Mouse (Mus musculus) forebrain, embryonic 16.5 days (tissue): ENCODE data around the gene Armc3. TPM values are rescaled to one million over a fixed set of nuclear protein-coding genes. Genes with fewer than 3 reads are reported as not detected.

ENCODE experiments used
- ATAC-seq: fragments of 200-750 bp; cut with Nextera tagmentation; 2 replicates; pipeline ENCODE4 v1.8.0; 2017; ENCODE audit warnings: mild to moderate bottlenecking, moderate library complexity
- H3K27ac ChIP-seq: fragments of 300-500 bp; sonication (generic); 2 replicates; pipeline ENCODE4 v1.5.1; 2014; ENCODE audit warnings: low read length, control low read depth
- H3K27me3 ChIP-seq: fragments of 300-500 bp; sonication (generic); replicated peaks from 2 replicates; pipeline ENCODE4 v1.6.1; 2014; ENCODE audit warnings: low read length; ENCODE audit not compliant: control insufficient read depth, insufficient read depth
- H3K36me3 ChIP-seq: fragments of 300-500 bp; sonication (generic); 2 replicates; pipeline ENCODE4 v1.6.1; 2014; ENCODE audit not compliant: control insufficient read depth, insufficient read depth
- H3K4me1 ChIP-seq: fragments of 300-500 bp; sonication (generic); replicated peaks from 2 replicates; pipeline ENCODE4 v1.6.1; 2014; ENCODE audit warnings: low read length; ENCODE audit not compliant: control insufficient read depth, insufficient read depth
- H3K4me2 ChIP-seq: fragments of 300-500 bp; sonication (generic); 2 replicates; pipeline ENCODE4 v1.6.1; 2014; ENCODE audit warnings: mild to moderate bottlenecking, low read length, control low read depth
- H3K4me3 ChIP-seq: fragments of 300-500 bp; sonication (generic); replicated peaks from 2 replicates; pipeline ENCODE4 v1.5.1; 2014; ENCODE audit warnings: mild to moderate bottlenecking, low read length, control low read depth
- H3K9ac ChIP-seq: fragments of 300-500 bp; sonication (generic); replicated peaks from 2 replicates; pipeline ENCODE4 v1.6.1; 2014; ENCODE audit warnings: low read depth, low read length, control low read depth
- H3K9me3 ChIP-seq: fragments of 300-500 bp; sonication (generic); 2 replicates; pipeline ENCODE4 v1.6.1; 2016; ENCODE audit warnings: low read length; ENCODE audit not compliant: control insufficient read depth
- WGBS: fragments of 180-500 bp; shearing (Covaris S2); extraction: QIAGEN DNeasy Blood & Tissue Kit; methylation state at CpG from one replicate; pipeline ENCODE4 v1.1.7; 2014; 5-methylcytosine and 5-hydroxymethylcytosine counted together
- polyA plus RNA-seq: library from polyadenylated mRNA; unstranded; fragments of >200 nt; fragmentation: Nextera tagmentation; extraction: Ambion mirVana; gene quantifications from 2 replicates; pipeline ENCODE4 v1.2.1, GENCODE M21; 2015

Gene Armc3
- polyA plus RNA-seq, 1 experiment from 2014 or later, result 0.91 TPM

GRCm38 (mm10) chr2:19201682-19202081 is 2.6 kb downstream of the Armc3 start:
- Histone ChIP-seq H3K9me3 (no peaks in the 10 kb centered on the region), H3K36me3 (no peaks in the 10 kb centered on the region), H3K27me3 (no peaks in the 10 kb centered on the region), H3K4me3 (no peak overlapping the region), H3K4me2 (no peak overlapping the region), H3K27ac (no peak overlapping the region), H3K4me1 (peaks cover 8% of the 10 kb centered on the region), H3K9ac (no peak overlapping the region)
- no peak for ATAC-seq
- 74% methylated on average over 2 of the region's 2 CpGs for WGBS

- WGBS, result 81% methylated on average over 5 of the region's 5 CpGs
- no peaks in the 10 kb centered on the region for H3K4me1 ChIP-seq
- H3K4me3 ChIP-seq, result no peak overlapping the region
- no peak overlapping the region for H3K9ac ChIP-seq
- H3K36me3 ChIP-seq, result no peaks in the 10 kb centered on the region
- no peak overlapping the region for H3K4me2 ChIP-seq
- H3K27ac ChIP-seq, result no peak overlapping the region
- no peaks in the 10 kb centered on the region for H3K9me3 ChIP-seq
- no peaks in the 10 kb centered on the region for H3K27me3 ChIP-seq
- ATAC-seq, result no peak
These were observed 35.2 kb downstream of the Armc3 start for GRCm38 (mm10) chr2:19234305-19234704.

DNA sequence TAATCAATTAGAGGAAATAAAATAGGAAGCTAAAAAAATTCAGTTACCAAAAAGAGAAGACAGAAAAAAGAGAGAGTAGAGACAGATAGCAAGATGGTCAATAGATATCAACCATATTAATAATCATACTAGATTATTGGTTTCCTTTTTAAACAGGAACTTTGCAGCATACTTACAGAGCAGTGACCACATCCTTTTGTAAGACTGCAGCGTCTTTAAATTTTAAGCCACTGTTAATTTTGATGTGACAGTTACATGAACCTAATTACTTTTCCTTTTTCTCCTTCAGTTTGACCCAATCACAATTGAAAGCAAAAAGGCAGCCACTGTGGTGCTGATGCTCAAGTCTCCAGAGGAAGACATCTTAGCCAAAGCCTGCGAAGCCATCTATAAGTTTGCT is 36.1 kb downstream of the Armc3 start:
- H3K9me3 ChIP-seq, result no peaks in the 10 kb centered on the region
- no peak overlapping the region for H3K4me3 ChIP-seq
- no peak for ATAC-seq
- no peak overlapping the region for H3K4me2 ChIP-seq
- H3K9ac ChIP-seq, result no peak overlapping the region
- no peaks in the 10 kb centered on the region for H3K4me1 ChIP-seq
- H3K27me3 ChIP-seq, result no peaks in the 10 kb centered on the region
- no peaks in the 10 kb centered on the region for H3K36me3 ChIP-seq
- 83% methylated on average over 2 of the region's 2 CpGs for WGBS
- H3K27ac ChIP-seq, result no peak overlapping the region

- ATAC-seq, result no peak
- Histone ChIP-seq H3K27me3 (no peaks in the 10 kb centered on the region), H3K4me1 (no peaks in the 10 kb centered on the region), H3K4me3 (no peak overlapping the region), H3K9ac (no peak overlapping the region), H3K9me3 (no peaks in the 10 kb centered on the region), H3K36me3 (no peaks in the 10 kb centered on the region), H3K27ac (no peak overlapping the region), H3K4me2 (no peak overlapping the region)
- WGBS, result 51% methylated on average over 4 of the region's 4 CpGs
These were observed 36.5 kb downstream of the Armc3 start for GRCm38 (mm10) chr2:19235614-19236013.

DNA sequence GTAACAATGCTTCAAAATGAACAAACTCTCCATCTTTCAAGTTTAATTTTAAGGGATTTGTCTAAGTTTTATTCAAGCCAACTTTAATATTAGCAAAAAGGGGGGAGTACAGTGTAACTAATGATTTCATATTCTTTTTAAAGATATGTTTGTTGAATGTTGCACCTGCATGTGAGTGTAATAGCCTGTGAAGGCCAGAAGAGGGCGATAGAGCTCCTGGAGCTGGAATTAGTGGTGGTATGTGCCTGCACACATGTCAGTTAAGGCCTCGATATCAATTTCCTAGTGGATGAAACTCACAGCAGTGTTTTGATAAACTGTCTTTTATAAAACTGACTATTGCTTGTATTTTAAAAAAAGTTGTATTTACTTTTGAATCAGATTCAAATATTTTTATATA is 39.7 kb downstream of the Armc3 start:
- no peak overlapping the region for H3K27ac ChIP-seq
- ATAC-seq, result no peak
- no peak overlapping the region for H3K4me2 ChIP-seq
- WGBS, result 75% methylated on average over 2 of the region's 2 CpGs
- no peaks in the 10 kb centered on the region for H3K9me3 ChIP-seq
- H3K9ac ChIP-seq, result no peak overlapping the region
- no peaks in the 10 kb centered on the region for H3K27me3 ChIP-seq
- H3K36me3 ChIP-seq, result no peaks in the 10 kb centered on the region
- no peak overlapping the region for H3K4me3 ChIP-seq
- H3K4me1 ChIP-seq, result no peaks in the 10 kb centered on the region

DNA sequence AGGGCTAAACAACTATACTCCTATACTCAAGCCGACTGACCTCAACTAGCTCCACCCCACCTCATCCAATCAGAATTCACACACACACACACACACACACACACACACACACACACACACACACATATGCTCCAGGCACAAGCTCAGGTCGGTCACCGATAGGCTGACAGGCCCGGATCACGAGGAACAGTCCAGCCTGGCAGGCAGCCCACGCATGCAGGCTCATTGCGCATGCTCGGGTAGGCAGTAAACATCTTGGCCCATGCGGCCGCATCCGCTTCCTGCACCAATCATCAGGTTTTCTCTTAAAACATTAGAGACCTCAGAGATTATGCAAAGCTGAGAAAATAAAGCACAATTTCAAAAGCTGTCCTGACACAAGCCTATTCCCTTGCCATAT is 50.5 kb downstream of the Armc3 start:
- H3K9me3 ChIP-seq, result 0 out of 2 replicates have a peak, but pooled peaks cover 2% of the 10 kb centered on the region
- H3K27ac ChIP-seq, result no peak overlapping the region
- no peak for ATAC-seq
- no peak overlapping the region for H3K4me3 ChIP-seq
- no peaks in the 10 kb centered on the region for H3K36me3 ChIP-seq
- no peaks in the 10 kb centered on the region for H3K27me3 ChIP-seq
- no peaks in the 10 kb centered on the region for H3K4me1 ChIP-seq
- no peak overlapping the region for H3K9ac ChIP-seq
- H3K4me2 ChIP-seq, result no peak overlapping the region
- WGBS, result 77% methylated on average over 11 of the region's 11 CpGs

GRCm38 (mm10) chr2:19255037-19255436 is 55.9 kb downstream of the Armc3 start:
- no peak for ATAC-seq
- H3K27ac ChIP-seq, result no peak overlapping the region
- 88% methylated on average over 3 of the region's 3 CpGs for WGBS
- H3K4me3 ChIP-seq, result no peak overlapping the region
- H3K27me3 ChIP-seq, result no peaks in the 10 kb centered on the region
- no peak overlapping the region for H3K4me2 ChIP-seq
- H3K9me3 ChIP-seq, result no peaks in the 10 kb centered on the region
- H3K4me1 ChIP-seq, result no peaks in the 10 kb centered on the region
- H3K36me3 ChIP-seq, result no peaks in the 10 kb centered on the region
- H3K9ac ChIP-seq, result no peak overlapping the region

DNA sequence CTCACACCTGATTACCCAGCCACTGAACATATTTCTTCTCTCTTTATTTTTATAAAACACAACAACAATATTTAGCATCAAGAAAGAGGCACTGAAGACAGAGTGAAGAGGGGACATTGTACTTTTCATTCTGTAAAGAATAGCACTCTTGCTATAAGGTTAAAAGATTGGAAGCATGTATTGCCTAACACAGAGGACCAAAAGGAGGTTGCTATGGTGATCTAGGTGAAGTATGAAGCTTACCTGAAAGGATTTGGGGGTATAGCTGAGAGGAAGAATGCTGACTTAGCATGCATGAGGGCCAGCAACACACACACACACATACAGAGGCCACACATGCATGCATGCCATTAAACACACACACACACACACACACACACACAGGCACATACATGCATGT is 58.2 kb downstream of the Armc3 start:
- no peaks in the 10 kb centered on the region for H3K9me3 ChIP-seq
- no peaks in the 10 kb centered on the region for H3K27me3 ChIP-seq
- H3K4me2 ChIP-seq, result no peak overlapping the region
- no peak overlapping the region for H3K4me3 ChIP-seq
- H3K9ac ChIP-seq, result no peak overlapping the region
- no peaks in the 10 kb centered on the region for H3K4me1 ChIP-seq
- H3K36me3 ChIP-seq, result no peaks in the 10 kb centered on the region
- H3K27ac ChIP-seq, result no peak overlapping the region
- no peak for ATAC-seq

DNA sequence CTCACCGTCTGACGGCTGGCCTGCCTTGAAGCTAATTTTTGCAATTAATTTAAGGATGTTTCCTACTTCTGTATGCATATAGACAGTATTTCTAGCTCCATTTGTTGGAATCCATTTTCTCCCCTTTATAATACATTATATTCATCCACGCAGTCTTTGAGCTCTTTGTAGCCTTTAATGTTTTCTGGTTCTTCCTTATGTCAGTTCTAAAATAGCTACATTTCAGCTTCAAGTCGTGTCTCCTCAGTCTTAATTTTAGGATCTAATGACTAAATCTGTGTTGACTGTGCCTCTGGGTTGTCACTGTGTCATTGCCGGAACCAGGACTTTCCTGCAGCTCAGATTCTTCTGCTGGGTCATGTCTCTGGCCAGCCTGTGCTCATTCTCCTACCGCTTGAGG is 61.3 kb downstream of the Armc3 start:
- H3K4me3 ChIP-seq, result no peak overlapping the region
- no peaks in the 10 kb centered on the region for H3K9me3 ChIP-seq
- no peak overlapping the region for H3K4me2 ChIP-seq
- no peaks in the 10 kb centered on the region for H3K4me1 ChIP-seq
- no peaks in the 10 kb centered on the region for H3K36me3 ChIP-seq
- 67% methylated on average over 6 of the region's 6 CpGs for WGBS
- no peak overlapping the region for H3K9ac ChIP-seq
- H3K27me3 ChIP-seq, result no peaks in the 10 kb centered on the region
- ATAC-seq, result no peak
- no peak overlapping the region for H3K27ac ChIP-seq

DNA sequence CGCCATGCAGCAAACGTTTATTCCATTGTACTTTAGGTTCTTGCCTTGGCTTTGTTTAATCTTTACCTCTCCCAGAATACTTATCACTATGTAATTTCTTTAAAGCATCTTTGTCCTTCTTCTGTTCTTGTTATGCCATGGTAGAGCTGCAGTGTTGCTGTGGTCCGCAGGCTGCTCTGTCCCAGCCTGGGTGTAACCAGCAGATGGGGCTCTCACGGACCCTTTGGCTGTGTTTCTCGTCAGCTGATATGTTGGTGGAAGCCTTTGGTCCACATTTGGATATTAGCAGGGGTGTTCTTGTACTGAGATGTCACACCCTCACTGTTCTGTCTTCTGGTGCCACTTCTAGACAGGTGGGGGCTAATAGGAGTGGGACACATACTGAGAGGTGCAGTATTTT is 64.3 kb downstream of the Armc3 start:
- Histone ChIP-seq H3K27ac (no peak overlapping the region), H3K9me3 (no peaks in the 10 kb centered on the region), H3K36me3 (no peaks in the 10 kb centered on the region), H3K4me2 (no peak overlapping the region), H3K4me1 (no peaks in the 10 kb centered on the region), H3K27me3 (no peaks in the 10 kb centered on the region), H3K4me3 (no peak overlapping the region), H3K9ac (no peak overlapping the region)
- no peak for ATAC-seq
- 54% methylated on average over 5 of the region's 5 CpGs for WGBS
